Mouse (Mus musculus) telencephalon, adult 2 months (tissue): ENCODE results near the gene Cdh19.

Experiments
- DNase-seq: peaks from one replicate; pipeline ENCODE4 v3.0.0-alpha.2; 2011; ENCODE audit warnings: low read depth, low spot score

Cdh19 gene

DNA sequence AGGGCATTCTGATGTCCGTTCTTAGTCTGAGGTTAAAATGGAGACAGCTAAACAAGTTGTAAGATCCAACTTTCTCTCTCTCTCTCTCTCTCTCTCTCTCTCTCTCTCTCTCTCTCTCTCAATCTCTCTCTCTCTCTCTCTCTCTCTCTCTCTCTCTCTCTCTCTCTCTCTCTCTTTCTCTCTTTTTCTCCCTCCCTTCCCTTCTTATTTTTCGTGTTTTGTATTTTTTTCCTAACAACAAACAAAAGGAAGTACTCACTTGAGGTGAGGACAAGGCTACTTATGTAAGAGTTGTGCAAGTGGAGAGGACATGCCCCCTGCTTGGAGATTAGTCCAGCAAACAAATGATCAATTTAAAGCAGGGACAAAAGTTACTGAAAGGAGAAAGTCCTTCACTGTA lies at the start of gene Cdh19:
TSS of gene Cdh19 (minus strand) at position 101 of the 400 bp plus-strand sequence.
- no peak for DNase-seq

DNA sequence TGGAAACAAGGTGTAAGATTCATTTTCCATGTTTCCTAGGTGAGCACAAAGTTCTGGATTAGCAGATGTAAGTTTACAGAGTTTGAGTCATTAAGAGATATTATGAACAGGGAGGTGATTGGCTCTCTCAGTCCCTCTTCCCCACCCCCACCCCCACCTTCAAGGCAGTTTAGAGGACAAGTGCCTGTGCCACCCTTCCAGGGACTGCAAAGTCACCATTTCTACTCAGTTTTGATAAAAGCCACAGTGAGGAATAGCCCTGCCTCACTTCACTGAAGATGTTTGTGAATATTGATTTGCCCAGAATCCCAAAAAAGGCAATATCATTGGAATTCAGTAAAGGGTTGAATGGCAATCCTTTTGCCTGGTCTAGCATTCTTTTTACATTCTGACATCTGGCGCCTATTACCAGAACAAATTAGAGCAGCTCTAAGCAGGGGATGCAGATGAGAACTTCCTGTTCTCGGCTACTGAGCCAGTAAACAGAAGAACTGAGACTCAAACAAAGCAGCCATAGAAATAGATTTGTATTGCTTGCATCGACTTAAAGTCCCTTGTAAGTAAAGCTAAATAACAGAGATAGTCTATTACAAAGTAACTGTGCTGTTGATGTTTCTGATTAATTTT lies 43.2 kb upstream of the Cdh19 start:
- peak; percentile 26 for DNase-seq

DNA sequence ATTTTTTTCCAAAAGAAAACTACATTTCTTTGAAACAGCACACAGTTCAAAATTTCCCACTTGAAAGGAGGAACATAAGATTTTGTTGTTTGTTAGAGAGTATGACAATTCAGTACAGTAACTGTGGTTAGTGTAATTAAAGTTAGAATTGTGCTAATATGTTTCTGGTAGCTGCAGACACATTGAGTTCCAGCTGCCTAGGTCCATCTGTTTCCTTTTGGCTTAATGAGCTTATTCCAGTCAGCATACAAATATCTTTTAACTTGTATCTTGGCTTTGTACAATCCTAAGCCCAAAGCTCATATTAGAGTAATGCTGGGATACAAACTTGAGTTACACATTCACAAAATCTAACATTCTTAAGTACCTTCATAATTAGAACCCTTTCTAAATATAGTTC lies 40.3 kb upstream of the Cdh19 start:
- DNase-seq: peak; percentile 5

DNA sequence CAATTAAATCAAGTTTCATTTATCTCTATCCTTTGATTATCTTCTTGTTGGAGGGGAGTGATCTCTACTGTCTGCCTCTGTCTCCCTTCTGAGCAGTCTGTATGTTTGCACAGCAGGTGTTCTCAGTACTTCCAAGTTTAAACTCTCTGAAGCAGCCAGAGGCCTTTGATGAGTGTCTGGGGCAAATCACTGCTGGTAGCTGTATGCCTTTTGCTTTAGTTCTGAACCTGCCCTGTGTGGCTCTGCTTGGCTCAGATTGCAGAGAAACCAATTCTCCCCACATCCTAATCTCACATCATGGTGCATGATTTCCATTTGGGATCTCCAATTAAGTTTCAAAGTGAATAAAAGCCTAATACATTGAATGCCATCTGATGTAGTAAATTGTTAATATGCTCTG lies 12.4 kb upstream of the Cdh19 start:
- DNase-seq: no peak

DNA sequence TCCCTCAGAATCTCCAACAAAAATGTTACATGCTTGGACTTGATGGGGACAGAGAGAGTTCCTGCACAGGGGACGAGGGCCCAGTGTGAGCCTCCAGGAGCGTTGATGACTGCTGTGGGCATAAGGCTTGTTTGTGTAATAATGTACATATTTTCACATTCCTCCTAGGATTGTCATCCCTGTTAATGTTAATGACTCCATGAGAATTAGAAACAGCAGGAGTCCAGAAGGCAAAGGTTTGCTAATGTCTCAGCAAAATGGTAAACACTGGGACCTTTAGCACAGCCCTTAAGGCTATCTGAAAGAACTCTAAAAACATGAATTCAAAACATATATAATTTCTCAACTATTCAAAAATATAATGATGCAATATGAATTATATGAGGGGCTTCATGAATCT lies 8.2 kb downstream of the Cdh19 start:
- no peak for DNase-seq

DNA sequence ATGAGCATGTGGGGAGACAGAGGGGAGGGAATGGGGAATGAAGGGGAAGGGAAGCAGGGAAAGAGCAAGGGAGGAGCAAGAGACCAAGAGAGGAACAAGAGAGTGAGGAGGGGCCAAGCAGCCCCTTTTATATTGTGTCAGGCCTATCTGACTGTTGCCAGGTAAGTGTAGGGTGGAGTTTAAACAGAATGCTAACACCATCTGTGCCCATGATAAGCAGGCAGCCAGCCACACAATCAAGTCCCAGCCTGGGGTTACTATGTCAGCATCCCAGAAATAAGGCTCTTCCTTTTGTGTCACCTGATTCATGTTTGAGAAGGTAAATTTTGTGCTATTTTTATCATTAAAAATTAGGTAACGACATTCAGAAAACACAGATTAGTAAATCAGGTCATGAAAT lies 67.6 kb downstream of the Cdh19 start:
- DNase-seq: no peak

DNA sequence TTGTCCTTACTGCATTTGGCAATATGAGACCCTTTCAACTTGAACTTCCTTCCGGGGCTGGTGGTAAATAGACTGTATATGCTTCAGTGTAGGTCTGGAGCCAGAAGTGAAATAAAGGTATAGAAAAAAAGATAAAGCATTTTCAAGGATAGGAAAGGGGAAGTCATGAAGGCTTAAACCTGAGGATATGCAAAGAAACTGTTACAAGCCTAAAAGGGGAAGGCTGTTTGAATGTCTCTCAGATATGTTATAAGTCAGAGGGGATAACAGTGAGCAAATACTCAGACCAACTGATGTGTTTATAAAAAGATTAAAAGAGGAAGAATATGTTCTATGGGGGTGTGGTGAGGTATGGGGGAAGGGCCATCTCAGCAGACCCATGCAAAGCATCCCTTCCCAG lies 68.2 kb downstream of the Cdh19 start:
- DNase-seq: no peak

DNA sequence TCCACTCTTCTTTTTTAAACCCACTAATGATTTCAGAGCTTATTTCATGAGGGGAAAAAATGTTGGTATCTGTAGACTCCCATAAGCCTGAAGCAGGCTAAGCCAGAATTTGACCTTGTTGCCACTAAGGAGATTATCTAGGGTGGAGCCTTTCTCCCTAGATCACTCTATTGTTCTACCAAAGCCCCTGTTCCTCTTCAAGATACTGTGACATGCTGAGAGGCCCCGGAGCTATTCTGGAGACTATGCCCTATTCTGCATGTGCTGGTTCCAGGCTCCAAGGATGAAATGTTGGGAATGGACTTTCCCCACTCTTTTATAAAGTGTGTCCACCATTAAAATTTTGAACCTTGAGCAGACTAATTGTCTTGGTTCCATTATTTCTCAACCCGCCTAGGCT lies 73.1 kb downstream of the Cdh19 start:
- DNase-seq: no peak
